Mouse (Mus musculus) activated CD4-positive, CD25-positive, alpha-beta regulatory T cell, adult 4 months (primary cell): ENCODE measurements around the gene Rerg. TPM values are rescaled to one million over a fixed set of nuclear protein-coding genes. Genes with fewer than 3 reads are reported as not detected.
"Not testable (repeated sequence)": the region's sequence is repeated elsewhere in the genome, so short reads cannot be mapped to it uniquely, and the experiment has no call there.

ENCODE experiments used
- ATAC-seq: one replicate; pipeline ENCODE4 v1.8.0; 2017
- polyA plus RNA-seq, 2 experiments: library from polyadenylated mRNA; unstranded; fragments of 100-300 nt; shearing (Covaris generic); gene quantifications; one replicate each; pipeline ENCODE4 v1.2.1; 2017

Rerg gene
- polyA plus RNA-seq, 2 experiments from 2014 or later = not detected

GRCm38 (mm10) chr6:137072256-137072655 is 98.0 kb downstream of the Rerg start:
- ATAC-seq = no peak

GRCm38 (mm10) chr6:137071466-137071865 is 98.8 kb downstream of the Rerg start:
- no peak for ATAC-seq

DNA sequence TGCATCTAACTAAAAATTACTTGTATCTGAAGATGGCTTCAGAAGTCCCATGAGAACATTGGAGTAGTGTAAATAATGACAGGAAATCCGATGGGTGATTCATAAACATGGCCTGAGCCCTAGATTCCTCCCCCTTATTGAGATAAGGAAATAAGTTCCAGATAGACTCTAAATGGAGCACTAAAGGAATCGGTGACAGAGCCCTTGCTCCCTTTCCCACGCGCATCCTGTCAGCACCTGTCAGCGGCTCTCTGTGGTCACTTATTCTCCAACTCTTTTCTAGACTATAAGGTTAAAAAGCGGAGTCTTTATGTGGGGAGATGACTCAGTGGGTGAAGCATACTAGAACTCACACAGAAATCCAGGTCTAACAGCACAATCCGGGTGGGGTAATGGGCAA is 104.8 kb downstream of the Rerg start:
- ATAC-seq = no peak

DNA sequence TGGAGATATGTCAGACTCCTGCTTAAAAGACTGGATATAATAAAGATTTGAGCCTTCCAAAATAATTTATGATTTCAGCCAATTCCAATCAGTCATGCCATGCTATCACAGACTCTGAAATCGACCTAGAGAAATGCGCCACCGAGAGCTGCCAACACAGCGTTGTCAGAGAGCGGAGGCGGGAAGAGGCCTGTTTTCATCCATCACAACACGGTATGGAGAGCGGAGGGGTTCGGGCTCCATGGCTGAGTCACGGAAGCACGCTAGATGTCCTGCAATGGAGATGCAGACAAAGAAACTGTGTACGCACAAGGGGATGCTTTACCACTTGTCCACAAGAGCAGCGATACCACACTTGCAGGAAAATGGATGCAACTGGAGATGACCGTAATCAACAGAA is 105.5 kb downstream of the Rerg start:
- ATAC-seq = no peak

GRCm38 (mm10) chr6:137063239-137063940 is 106.9 kb downstream of the Rerg start:
- ATAC-seq = no peak

DNA sequence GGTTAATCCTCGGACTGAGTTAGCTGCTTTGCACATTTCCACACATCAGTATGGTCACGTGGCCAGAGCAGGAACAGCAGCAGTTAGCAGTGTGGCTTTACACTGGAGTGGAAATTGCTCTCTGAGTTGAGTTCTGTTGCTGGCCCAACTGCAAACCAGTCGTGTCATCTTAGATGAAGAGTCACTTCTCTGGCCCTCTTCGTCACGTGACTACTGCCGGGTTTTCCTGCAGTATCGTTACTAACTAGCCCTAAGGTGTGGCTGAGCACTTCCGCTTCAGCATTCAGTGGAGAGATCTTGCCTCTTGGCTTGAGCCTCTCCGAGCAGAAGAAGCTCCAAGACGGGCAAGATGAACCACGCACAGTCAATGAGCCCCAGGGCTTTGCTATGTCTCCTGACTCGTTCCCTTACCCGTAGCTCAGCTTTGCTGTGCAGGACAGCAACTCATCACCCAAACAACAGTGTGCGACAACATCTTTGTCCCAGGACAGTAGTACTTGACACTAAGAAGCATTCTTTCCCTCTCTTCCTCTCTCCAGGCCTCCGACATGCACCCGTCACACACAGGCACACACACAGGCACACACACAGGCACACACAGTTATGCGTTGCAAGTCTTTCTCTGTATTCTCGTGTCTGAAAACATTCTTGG is 108.3 kb downstream of the Rerg start:
- ATAC-seq = no peak

DNA sequence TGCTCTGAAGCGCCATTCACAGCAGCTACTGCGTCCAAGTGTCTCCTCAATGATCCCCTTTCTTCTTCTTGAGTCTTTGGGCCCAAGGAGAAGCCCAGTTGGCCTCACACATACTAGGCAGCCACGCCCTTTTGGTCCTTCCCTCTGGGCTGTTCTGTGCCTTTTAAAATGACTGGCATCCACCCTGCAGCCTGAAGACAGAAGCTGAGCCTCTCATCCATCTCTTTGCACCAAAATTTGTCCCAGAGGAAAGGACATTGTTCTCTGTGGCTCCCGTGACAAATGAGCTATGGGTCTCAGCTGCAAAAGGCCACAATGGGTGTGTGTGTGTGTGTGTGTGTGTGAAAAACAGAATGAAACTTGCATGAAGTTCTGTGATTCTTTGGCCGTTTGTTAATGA is 109.7 kb downstream of the Rerg start:
- no peak for ATAC-seq

- no peak for ATAC-seq
These were observed 112.0 kb downstream of the Rerg start for GRCm38 (mm10) chr6:137058257-137058656.

GRCm38 (mm10) chr6:137054073-137054472 is 116.2 kb downstream of the Rerg start:
- no peak for ATAC-seq

DNA sequence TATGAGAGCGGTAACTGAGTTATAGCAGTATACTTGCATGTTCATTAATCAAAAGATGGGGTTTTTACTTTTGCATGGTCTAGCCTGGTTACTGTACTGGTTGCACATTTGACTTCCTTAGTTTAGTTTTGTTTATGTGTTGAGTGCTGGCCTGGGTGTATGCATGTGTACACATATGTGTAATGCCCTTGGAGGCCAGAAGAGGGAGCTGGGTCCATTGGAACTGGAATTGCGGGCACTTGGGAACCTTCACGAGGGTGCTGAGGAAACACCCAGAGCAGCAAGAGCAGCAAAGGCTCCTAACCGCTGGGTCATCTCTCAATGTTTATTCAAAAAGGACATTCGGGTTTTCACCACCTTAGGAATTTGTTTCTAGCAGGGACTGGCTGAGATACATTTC is 116.8 kb downstream of the Rerg start:
- no peak for ATAC-seq

GRCm38 (mm10) chr6:137053006-137053405 is 117.3 kb downstream of the Rerg start:
- no peak for ATAC-seq

DNA sequence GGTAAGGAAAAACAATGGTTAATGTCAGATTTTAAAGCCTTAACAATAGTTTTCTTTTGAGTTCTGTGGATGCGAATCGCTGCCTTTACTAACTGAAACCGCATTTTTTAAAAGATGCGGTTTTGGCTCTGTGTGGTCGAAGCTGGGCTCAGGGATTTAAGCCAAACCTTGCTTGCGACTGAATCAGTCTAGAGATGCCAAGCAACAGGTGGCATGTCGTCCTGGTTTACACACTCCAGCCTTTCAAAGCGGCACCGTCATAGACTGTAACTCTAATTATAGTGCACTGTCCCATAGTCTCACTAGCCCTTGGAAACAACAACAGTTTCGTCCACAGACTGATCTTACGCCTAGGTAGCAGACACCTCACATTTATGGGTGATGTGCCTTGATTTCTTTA is 123.3 kb downstream of the Rerg start:
- no peak for ATAC-seq

DNA sequence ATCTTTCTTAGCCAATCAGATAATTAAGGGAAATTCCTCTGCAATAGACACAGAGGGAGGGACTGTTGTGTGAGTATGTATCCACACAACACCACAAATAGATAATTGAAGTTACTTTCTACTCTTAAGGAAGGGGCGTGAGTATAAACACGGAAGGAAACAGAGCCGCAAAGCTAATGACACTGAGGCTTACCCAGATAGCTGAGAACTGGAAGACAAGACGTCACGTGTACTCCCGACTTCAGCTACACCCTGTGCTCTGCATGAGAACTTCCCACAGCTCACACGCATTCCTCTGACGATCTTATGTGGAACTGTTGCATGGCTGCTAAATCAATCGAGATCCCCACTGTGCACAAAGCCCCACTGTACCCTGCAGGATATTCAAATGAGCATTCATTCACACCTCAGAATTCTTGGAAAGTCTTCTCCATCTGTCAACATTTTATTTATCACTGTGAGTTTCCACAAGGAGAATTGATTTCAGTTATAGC is 125.2 kb downstream of the Rerg start:
- no peak for ATAC-seq

DNA sequence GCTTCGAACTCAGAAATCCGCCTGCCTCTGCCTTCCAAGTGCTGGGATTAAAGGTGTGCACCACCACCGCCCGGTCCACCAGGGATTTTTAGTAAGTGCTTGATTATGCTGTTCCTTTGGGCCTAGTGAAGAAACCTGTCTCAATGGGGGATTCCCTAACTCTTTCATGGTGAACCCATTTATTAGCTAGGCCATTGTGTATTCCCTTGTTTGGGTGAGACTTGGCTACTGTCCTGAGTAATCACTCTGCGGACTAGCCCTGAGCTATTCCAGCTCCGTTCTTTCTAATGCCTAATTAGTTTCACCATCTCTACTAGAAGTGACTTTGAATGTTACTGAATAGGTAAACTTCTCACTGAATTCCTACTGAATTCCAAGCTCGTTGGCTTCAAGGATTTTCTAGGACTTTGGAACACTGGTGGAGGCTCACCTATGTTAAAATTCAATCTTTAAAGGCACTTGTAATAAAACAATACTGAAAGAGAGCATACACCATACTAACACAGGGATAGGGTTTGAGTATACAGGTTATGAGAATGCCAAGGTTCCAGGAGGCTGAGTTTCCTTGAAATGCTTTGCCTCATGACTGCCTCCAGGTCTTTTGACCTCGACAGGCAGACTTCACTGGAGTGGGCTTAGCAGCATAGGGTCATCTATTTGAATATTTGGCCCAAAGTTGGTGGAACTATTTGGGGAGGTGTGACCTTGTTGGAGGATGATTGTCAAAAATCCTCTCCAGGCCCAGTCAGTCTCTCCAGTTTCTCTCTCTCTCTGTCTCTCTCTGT is 134.5 kb downstream of the Rerg start:
- not testable (repeated sequence) for ATAC-seq

- no peak for ATAC-seq
These were observed 139.6 kb downstream of the Rerg start for GRCm38 (mm10) chr6:137030611-137031097.

DNA sequence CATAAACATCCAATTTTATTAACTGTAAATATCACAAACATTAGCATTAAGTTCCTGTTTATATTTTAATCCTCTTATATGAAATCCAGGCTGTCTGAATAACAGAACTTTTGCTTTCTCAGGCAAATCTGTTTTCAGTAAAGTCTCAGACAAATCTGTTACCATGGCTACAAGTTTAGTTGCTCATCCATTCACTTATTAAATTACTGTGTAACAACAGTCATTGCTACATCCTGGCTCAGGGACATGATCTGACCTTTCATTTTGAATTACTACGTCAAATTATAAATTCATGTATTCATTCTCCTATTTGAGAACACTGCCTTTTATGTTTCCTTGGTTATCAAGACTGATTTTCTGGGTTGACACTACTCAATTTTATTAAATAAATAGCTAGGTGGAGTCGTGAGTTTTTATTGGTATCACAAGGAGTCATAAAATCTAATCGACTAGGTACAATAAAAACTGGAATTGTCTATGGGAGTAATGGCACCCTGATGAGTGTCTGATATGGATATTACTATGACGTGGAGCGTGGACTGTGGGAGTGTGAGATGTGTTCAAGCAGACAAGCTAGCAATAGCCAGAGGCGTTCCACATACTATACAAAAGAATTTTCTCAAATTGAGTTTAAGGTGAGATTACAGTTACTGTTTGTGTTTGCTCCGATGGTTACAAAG is 140.2 kb downstream of the Rerg start:
- ATAC-seq = no peak

GRCm38 (mm10) chr6:137025461-137025860 is 144.8 kb downstream of the Rerg start:
- no peak for ATAC-seq

- no peak for ATAC-seq
These were observed 145.8 kb downstream of the Rerg start for GRCm38 (mm10) chr6:137024541-137024940.

DNA sequence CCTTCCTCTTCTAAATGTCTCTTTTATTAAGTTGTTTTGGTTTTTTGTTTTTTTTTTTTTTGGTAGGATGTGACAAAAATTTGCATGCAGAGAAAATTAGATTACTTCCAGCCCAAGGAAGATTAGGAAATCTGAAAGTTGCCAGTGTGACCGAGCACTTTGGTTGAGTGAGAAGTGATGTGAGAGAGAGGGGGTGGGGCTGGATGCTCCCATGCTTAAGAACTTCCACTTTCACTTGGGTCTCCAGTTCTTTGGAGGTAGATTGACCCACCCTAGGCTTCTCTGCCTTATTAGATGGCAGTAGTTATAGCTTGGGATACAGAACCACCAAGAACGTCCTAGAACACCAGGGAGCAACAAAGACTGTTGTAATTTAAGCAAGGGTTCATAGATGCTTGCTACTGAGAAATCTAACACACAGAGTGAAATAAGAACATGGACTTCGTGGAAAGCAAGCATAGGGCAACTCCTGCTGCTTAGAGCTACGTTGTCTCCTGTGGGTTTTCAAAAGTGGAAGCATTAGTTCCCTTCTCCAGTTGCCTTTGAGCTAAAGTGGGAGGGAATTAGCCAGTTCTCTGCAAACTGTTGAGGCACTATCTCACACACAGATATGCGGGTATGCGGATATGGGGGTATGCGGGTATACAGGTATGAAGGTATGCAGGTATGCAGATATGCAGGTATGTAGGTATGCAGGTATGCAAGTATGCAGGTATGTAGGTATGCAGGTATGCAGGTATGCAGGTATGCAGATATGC is 152.9 kb downstream of the Rerg start:
- ATAC-seq = no peak

DNA sequence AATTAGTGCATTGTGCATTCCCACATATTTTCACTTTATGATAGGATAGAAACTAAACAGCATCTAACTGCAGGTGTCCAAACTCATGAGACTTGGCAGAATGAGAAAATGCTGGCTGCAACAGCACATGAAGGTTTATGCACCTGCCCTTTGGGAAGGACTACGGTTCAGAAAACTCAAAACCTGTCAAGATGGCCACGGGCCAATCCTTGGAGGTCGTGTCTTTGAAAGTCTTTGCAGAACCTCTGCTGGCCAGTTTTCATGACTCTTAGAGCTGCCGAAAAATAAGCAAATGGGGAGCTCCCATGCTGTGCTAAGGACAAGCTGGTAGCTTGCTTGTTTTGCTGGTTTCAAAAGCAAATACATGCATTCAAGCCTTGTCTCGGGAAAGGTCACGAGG is 156.0 kb downstream of the Rerg start:
- no peak for ATAC-seq

DNA sequence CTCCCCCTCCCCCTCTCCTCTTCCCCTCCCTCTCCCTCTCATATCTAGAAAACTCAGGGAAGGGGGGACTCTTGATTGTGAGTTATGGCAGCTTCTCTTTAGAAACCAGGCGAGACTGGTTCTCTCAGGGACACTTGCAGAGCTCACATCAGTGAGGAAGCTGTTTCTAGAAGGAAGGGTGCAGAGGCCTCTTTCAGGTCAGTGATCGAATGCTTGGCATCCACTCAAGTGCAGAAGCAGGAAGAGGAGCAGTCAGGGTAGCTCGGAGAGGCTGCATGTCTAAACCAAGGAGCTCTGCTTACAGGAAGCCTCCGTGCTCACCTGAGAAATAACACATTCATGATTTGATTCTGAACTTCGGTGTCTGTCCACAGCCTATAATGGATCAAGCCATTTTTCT is 159.1 kb downstream of the Rerg start:
- ATAC-seq = no peak
